Mouse (Mus musculus) thymus, adult 2 months (tissue): ENCODE measurements at regions not wholly inside any gene's neighbourhood (a gene's known extent, or its start where the extent isn't known, plus 50 kb on each side); places are given as distances from the start of the nearest gene placed in this dataset.

Experiments used
- DNase-seq: peaks from one replicate; pipeline ENCODE4 v3.0.0; 2021
- H3K27ac ChIP-seq: fragments of 200-500 bp; 2 replicates; pipeline ENCODE4 v1.5.1; 2012; ENCODE audit warnings: low read length, control low read depth; ENCODE audit not compliant: control insufficient read depth, insufficient read depth
- H3K27me3 ChIP-seq: fragments of 200-500 bp; 2 replicates; pipeline ENCODE4 v1.6.1; 2012; ENCODE audit warnings: mild to moderate bottlenecking, low read length, moderate library complexity, mixed read lengths; ENCODE audit not compliant: control insufficient read depth, insufficient read depth
- H3K36me3 ChIP-seq: fragments of 200-500 bp; 2 replicates; pipeline ENCODE4 v1.6.1; 2012; ENCODE audit warnings: mild to moderate bottlenecking, low read length, moderate library complexity; ENCODE audit not compliant: control insufficient read depth, insufficient read depth
- H3K4me1 ChIP-seq: fragments of 200-500 bp; replicated peaks from 2 replicates; pipeline ENCODE4 v1.6.1; 2012; ENCODE audit warnings: low read length; ENCODE audit not compliant: control insufficient read depth, insufficient read depth
- H3K4me3 ChIP-seq: fragments of 200-500 bp; 2 replicates; pipeline ENCODE4 v1.5.1; 2012; ENCODE audit warnings: mild to moderate bottlenecking, low read length, control low read depth, moderate library complexity; ENCODE audit not compliant: control insufficient read depth, insufficient read depth
- CTCF ChIP-seq: fragments of 200-500 bp; IDR thresholded peaks from 2 replicates; pipeline ENCODE4 v1.5.1; 2012; ENCODE audit warnings: mild to moderate bottlenecking, control low read depth, low read length, moderate library complexity, borderline replicate concordance; ENCODE audit not compliant: control insufficient read depth, poor library complexity, insufficient read depth; ENCODE audit errors: extremely low read depth
- POLR2A ChIP-seq: fragments of 200-500 bp; IDR thresholded peaks from 2 replicates; pipeline ENCODE4 v1.6.1; 2012; ENCODE audit warnings: mild to moderate bottlenecking, low read length, control low read depth, moderate library complexity; ENCODE audit not compliant: control insufficient read depth, poor library complexity, insufficient read depth; ENCODE audit errors: extremely low read depth
- WGBS: fragments of 180-500 bp; shearing (Covaris S2); methylation state at CpG from one replicate; pipeline ENCODE4 v1.1.7; 2018; 5-methylcytosine and 5-hydroxymethylcytosine counted together

GRCm38 (mm10) chr8:11909146-11909545 lies 68.9 kb downstream of the Tex29 start:
- no peak overlapping the region for H3K27ac ChIP-seq
- no peaks in the 10 kb centered on the region for H3K27me3 ChIP-seq
- H3K36me3 ChIP-seq: no peaks in the 10 kb centered on the region
- 74% methylated on average over 3 of the region's 3 CpGs for WGBS
- TF ChIP-seq CTCF: no peak
- no peak for TF ChIP-seq POLR2A
- no peaks in the 10 kb centered on the region; the same call in 1 of the 2 replicates for H3K4me1 ChIP-seq
- no peak overlapping the region for H3K4me3 ChIP-seq
- no peak for DNase-seq

- 83% methylated on average over 18 of the region's 18 CpGs for WGBS
Measured at GRCm38 (mm10) chr8:11911639-11912450, 71.6 kb downstream of the Tex29 start.

DNA sequence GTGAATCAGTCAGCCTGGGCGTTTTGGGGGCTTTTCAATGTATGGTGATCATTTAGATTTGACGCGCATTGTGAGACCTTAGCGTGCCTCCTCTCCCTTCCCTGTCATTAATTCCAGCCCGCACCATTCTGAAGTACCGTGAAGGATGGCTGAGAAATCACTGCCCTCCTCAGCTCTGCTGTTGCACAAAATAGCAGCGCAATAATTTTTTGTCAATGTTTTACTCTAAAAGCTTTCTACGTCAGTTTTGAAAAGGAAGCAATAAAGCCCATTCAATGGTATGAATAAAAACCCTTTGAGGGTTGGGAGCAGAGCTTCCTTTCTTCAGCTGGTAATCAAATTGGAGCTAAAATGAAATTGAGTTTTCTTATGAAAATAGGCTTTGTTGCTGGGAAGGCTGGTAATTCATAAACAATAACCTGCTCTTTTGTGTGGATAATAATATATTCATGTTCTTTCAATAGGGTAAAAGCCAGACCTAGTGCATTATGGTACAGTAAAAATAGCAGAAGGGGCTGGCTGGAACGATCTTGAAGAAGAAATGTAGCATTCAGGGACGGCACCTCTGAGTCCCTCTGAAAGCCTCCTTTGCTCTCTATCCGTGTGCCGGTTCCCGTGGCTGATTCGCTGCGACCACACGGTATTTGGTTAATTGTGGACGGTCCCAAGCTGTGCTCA lies 72.3 kb downstream of the Tex29 start:
- H3K27ac ChIP-seq: no peak overlapping the region
- H3K4me1 ChIP-seq: no peaks in the 10 kb centered on the region
- H3K4me3 ChIP-seq: no peak overlapping the region
- 88% methylated on average over 17 of the region's 17 CpGs for WGBS
- TF ChIP-seq CTCF: no peak
- no peak for TF ChIP-seq POLR2A
- no peaks in the 10 kb centered on the region for H3K27me3 ChIP-seq
- DNase-seq: no peak
- no peaks in the 10 kb centered on the region for H3K36me3 ChIP-seq

More at GRCm38 (mm10) chr8:11911639-11912450, 71.6 kb downstream of the Tex29 start:
- Histone ChIP-seq H3K36me3 (no peaks in the 10 kb centered on the region), H3K27me3 (no peaks in the 10 kb centered on the region), H3K4me1 (no peaks in the 10 kb centered on the region), H3K27ac (no peak overlapping the region), H3K4me3 (no peak overlapping the region)
- DNase-seq: no peak
- TF ChIP-seq CTCF: no peak
- no peak for TF ChIP-seq POLR2A

DNA sequence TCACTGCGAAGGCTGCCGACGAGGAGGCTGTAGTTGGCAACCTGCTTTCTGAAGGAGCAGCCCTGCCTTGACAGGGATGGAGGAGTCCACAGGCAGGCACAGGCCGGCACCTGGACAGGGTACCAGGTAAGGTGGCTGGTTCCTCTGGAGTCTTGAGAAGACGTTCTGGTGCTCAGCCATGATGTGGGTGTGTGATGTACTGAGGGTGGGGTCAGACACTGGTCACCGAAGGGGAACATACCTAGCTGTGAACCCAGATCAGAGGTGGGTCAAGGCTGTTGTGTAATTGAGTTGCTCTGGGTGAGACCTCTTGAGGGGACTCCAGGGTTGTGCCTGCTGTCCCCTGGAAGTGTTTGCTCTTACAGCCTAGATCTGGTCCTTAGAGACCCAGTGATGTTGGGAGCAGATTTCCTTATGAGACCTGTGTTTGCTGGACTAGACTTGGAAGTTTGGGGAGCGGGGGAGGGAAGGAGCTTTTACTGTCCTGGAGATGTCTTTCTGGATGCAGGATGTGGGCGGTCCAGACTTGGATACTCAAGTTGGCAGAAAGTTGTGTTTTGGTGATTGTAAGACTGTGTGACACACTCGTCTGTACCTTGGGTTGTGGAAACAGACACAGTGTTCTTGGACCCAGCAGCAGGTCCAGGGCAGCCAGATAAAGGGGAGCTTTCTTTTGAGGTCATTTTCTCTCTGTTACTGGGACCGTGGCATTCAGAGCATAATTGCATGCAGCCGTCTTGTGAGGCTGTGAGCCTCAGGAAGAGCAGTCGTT lies 73.0 kb downstream of the Tex29 start:
- no peaks in the 10 kb centered on the region for H3K36me3 ChIP-seq
- H3K27me3 ChIP-seq: no peaks in the 10 kb centered on the region
- H3K4me1 ChIP-seq: no peaks in the 10 kb centered on the region
- H3K4me3 ChIP-seq: no peak overlapping the region
- 81% methylated on average over 12 of the region's 12 CpGs for WGBS
- TF ChIP-seq POLR2A (no peak), CTCF (no peak)
- DNase-seq: no peak
- no peak overlapping the region for H3K27ac ChIP-seq

DNA sequence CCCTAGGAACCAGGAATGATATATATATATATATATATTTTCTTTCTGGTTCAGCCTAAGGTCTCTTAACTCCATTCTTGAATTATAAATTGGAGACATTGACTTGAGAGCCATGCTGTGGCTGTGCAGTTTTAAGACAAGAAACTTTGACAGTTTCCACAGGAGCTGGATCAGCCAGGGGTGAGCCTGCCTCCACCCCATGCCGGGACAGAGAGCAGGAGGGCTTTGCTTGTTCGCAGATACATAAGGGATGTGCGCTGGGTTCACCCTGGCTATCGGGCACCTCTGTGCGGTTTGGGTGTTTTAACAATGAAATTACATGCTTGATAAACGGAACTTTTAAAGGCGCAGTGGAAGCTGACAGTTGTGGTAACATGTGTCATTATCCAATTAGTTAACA lies 73.9 kb downstream of the Tex29 start:
- DNase-seq: no peak
- Histone ChIP-seq H3K36me3 (no peaks in the 10 kb centered on the region), H3K27ac (no peak overlapping the region), H3K27me3 (no peaks in the 10 kb centered on the region), H3K4me3 (no peak overlapping the region), H3K4me1 (no peaks in the 10 kb centered on the region)
- 85% methylated on average over 7 of the region's 7 CpGs for WGBS
- TF ChIP-seq CTCF: no peak
- TF ChIP-seq POLR2A: no peak

DNA sequence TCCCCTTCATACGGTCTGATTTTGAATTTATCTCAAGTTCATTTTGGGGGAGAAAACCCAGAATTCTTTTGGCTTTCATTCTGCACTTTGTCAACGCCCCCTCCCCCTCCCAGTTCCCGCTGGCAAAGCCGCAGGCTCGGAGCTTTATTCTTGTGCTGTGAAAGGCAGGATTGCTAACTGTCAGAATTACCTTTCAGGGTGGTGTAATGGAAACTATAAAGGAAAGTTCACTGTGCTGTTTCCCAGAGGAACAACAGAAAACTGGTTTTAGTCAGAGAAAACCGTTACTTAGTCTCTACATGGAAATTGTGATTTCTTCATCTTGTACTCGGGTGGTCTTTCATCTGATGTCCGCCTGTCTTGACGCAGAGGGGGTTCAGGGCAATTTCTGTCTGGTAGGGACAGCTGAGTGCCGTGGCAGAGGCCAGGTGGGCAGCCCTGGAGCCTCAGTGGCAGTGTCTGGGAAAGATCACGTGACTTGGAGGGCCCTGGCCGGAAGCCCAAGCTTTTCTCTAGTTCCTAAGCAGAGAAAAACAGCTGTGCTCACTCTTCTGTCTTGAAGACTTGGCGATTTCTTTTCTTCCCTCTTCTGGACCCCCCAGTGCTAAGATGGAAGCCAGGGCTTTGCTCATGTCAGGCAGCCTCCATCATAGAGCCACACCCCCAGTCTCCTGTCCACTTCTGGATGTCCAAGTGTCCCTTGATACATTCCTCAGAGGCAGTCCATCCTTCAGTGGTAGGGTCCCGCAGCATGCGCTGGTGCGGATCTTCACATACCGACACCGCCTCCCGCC lies 74.6 kb downstream of the Tex29 start:
- H3K27ac ChIP-seq: no peak overlapping the region
- no peaks in the 10 kb centered on the region for H3K27me3 ChIP-seq
- H3K36me3 ChIP-seq: no peaks in the 10 kb centered on the region
- TF ChIP-seq POLR2A (no peak), CTCF (no peak)
- H3K4me3 ChIP-seq: no peak overlapping the region
- no peaks in the 10 kb centered on the region for H3K4me1 ChIP-seq
- 57% methylated on average over 19 of the region's 19 CpGs for WGBS
- DNase-seq: no peak
